Mouse (Mus musculus): ENCODE measurements around the gene Htr6. TPM values are rescaled to one million over a fixed set of nuclear protein-coding genes. Genes with fewer than 3 reads are reported as not detected.

Htr6 gene
- polyA plus RNA-seq, 1 experiment from 2014 or later: 0.51 TPM

- Histone ChIP-seq H3K9me3 (no peaks in the 10 kb centered on the region), H3K27ac (no peak overlapping the region), H3K36me3 (peaks cover 20% of the 10 kb centered on the region), H3K4me3 (no peak overlapping the region), H3K9ac (no peak overlapping the region), H3K27me3 (peaks cover 5% of the 10 kb centered on the region; the same call in 1 of the 2 replicates), H3K4me2 (no peak overlapping the region), H3K4me1 (peaks cover 73% of the 10 kb centered on the region)
- no peak for ATAC-seq (ENCODE audit: insufficient number of reproducible peaks, insufficient read depth, low FRiP score, low TSS enrichment, low read depth)
- 70% methylated on average over 4 of the region's 4 CpGs for WGBS
These were observed 11.6 kb upstream of the Htr6 start for GRCm38 (mm10) chr4:139086984-139087383.

- no peak overlapping the region for H3K4me3 ChIP-seq
- no peak for ATAC-seq (ENCODE audit: insufficient number of reproducible peaks, insufficient read depth, low FRiP score, low TSS enrichment, low read depth)
- WGBS: 19% methylated on average over 5 of the region's 5 CpGs
- no peaks in the 10 kb centered on the region for H3K9me3 ChIP-seq
- peaks cover 66% of the 10 kb centered on the region for H3K4me1 ChIP-seq
- H3K27me3 ChIP-seq: no peaks in the 10 kb centered on the region; the same call in 1 of the 2 replicates
- H3K27ac ChIP-seq: peak overlapping the region; percentile 16; the same call in 1 of the 2 replicates
- no peak overlapping the region for H3K9ac ChIP-seq
- peaks cover 20% of the 10 kb centered on the region for H3K36me3 ChIP-seq
- no peak overlapping the region for H3K4me2 ChIP-seq
These were observed 10.7 kb upstream of the Htr6 start for GRCm38 (mm10) chr4:139086037-139086436.

- no peak for ATAC-seq (ENCODE audit: insufficient number of reproducible peaks, insufficient read depth, low FRiP score, low TSS enrichment, low read depth)
- Histone ChIP-seq H3K4me2 (no peak overlapping the region), H3K27me3 (no peaks in the 10 kb centered on the region), H3K4me1 (peaks cover 59% of the 10 kb centered on the region), H3K9me3 (no peaks in the 10 kb centered on the region), H3K9ac (no peak overlapping the region), H3K4me3 (no peak overlapping the region), H3K27ac (no peak overlapping the region), H3K36me3 (peaks cover 20% of the 10 kb centered on the region)
- 73% methylated on average over 11 of the region's 11 CpGs for WGBS
These were observed 10.0 kb upstream of the Htr6 start for GRCm38 (mm10) chr4:139085337-139085736.

GRCm38 (mm10) chr4:139082790-139083564 lies 7.6 kb upstream of the Htr6 start:
- Histone ChIP-seq H3K4me2 (peak overlapping the region; percentile 47), H3K36me3 (peaks cover 16% of the 10 kb centered on the region), H3K9me3 (no peaks in the 10 kb centered on the region), H3K4me1 (peaks cover 43% of the 10 kb centered on the region), H3K27ac (peak overlapping the region; percentile 77), H3K27me3 (no peaks in the 10 kb centered on the region), H3K9ac (peak overlapping the region; percentile 51; the same call in 1 of the 2 replicates), H3K4me3 (0 out of 2 replicates have a peak overlapping the region, but pooled peaks have one; percentile 8)
- no peak; the same call in 1 of the 2 replicates for ATAC-seq (ENCODE audit: insufficient number of reproducible peaks, insufficient read depth, low FRiP score, low TSS enrichment, low read depth)
- WGBS: 21% methylated on average over 12 of the region's 12 CpGs

GRCm38 (mm10) chr4:139081270-139081931 lies 6.0 kb upstream of the Htr6 start:
- peaks cover 14% of the 10 kb centered on the region for H3K27me3 ChIP-seq
- no peak overlapping the region for H3K4me3 ChIP-seq
- H3K9me3 ChIP-seq: no peaks in the 10 kb centered on the region
- no peak for ATAC-seq (ENCODE audit: insufficient number of reproducible peaks, insufficient read depth, low FRiP score, low TSS enrichment, low read depth)
- peaks cover 34% of the 10 kb centered on the region for H3K4me1 ChIP-seq
- H3K36me3 ChIP-seq: peaks cover 16% of the 10 kb centered on the region
- 65% methylated on average over 18 of the region's 18 CpGs for WGBS
- H3K4me2 ChIP-seq: no peak overlapping the region
- H3K27ac ChIP-seq: 0 out of 2 replicates have a peak overlapping the region, but pooled peaks have one; percentile 28
- no peak overlapping the region for H3K9ac ChIP-seq

GRCm38 (mm10) chr4:139080259-139080658 lies 4.9 kb upstream of the Htr6 start:
- no peak overlapping the region for H3K4me2 ChIP-seq
- H3K27ac ChIP-seq: no peak overlapping the region
- H3K4me3 ChIP-seq: no peak overlapping the region
- peaks cover 14% of the 10 kb centered on the region for H3K36me3 ChIP-seq
- peaks cover 26% of the 10 kb centered on the region for H3K27me3 ChIP-seq
- 92% methylated on average over 7 of the region's 7 CpGs for WGBS
- no peaks in the 10 kb centered on the region for H3K9me3 ChIP-seq
- ATAC-seq (ENCODE audit: insufficient number of reproducible peaks, insufficient read depth, low FRiP score, low TSS enrichment, low read depth): no peak
- H3K4me1 ChIP-seq: peaks cover 30% of the 10 kb centered on the region
- no peak overlapping the region for H3K9ac ChIP-seq

- WGBS: 77% methylated on average over 11 of the region's 11 CpGs
- H3K4me3 ChIP-seq: no peak overlapping the region
- H3K36me3 ChIP-seq: peaks cover 7% of the 10 kb centered on the region
- H3K27ac ChIP-seq: no peak overlapping the region
- peaks cover 34% of the 10 kb centered on the region for H3K27me3 ChIP-seq
- peaks cover 38% of the 10 kb centered on the region for H3K4me1 ChIP-seq
- H3K4me2 ChIP-seq: no peak overlapping the region
- no peaks in the 10 kb centered on the region for H3K9me3 ChIP-seq
- H3K9ac ChIP-seq: no peak overlapping the region
- no peak for ATAC-seq (ENCODE audit: insufficient number of reproducible peaks, insufficient read depth, low FRiP score, low TSS enrichment, low read depth)
These were observed 4.1 kb upstream of the Htr6 start for GRCm38 (mm10) chr4:139079439-139079838.

- H3K9me3 ChIP-seq: no peaks in the 10 kb centered on the region
- no peak overlapping the region for H3K9ac ChIP-seq
- peaks cover 42% of the 10 kb centered on the region for H3K4me1 ChIP-seq
- peaks cover 41% of the 10 kb centered on the region for H3K27me3 ChIP-seq
- no peak overlapping the region for H3K4me2 ChIP-seq
- H3K36me3 ChIP-seq: peaks cover 4% of the 10 kb centered on the region; the same call in 1 of the 2 replicates
- 11% methylated on average over 4 of the region's 4 CpGs for WGBS
- H3K27ac ChIP-seq: no peak overlapping the region
- no peak overlapping the region for H3K4me3 ChIP-seq
- ATAC-seq (ENCODE audit: insufficient number of reproducible peaks, insufficient read depth, low FRiP score, low TSS enrichment, low read depth): no peak
These were observed 3.4 kb upstream of the Htr6 start for GRCm38 (mm10) chr4:139078726-139079125.

- Histone ChIP-seq H3K9ac (no peak overlapping the region), H3K4me2 (no peak overlapping the region), H3K27ac (no peak overlapping the region), H3K36me3 (peaks cover 3% of the 10 kb centered on the region; the same call in 1 of the 2 replicates), H3K9me3 (no peaks in the 10 kb centered on the region), H3K4me3 (no peak overlapping the region), H3K4me1 (peaks cover 38% of the 10 kb centered on the region), H3K27me3 (peaks cover 45% of the 10 kb centered on the region)
- 36% methylated on average over 2 of the region's 2 CpGs for WGBS
- no peak for ATAC-seq (ENCODE audit: insufficient number of reproducible peaks, insufficient read depth, low FRiP score, low TSS enrichment, low read depth)
These were observed 2.9 kb upstream of the Htr6 start for GRCm38 (mm10) chr4:139078313-139078712.

- no peaks in the 10 kb centered on the region for H3K36me3 ChIP-seq
- WGBS: 18% methylated on average over 5 of the region's 5 CpGs
- H3K9ac ChIP-seq: no peak overlapping the region
- H3K4me1 ChIP-seq: peaks cover 23% of the 10 kb centered on the region
- no peaks in the 10 kb centered on the region for H3K9me3 ChIP-seq
- peak overlapping the region; percentile 65 for H3K4me3 ChIP-seq
- ATAC-seq (ENCODE audit: insufficient number of reproducible peaks, insufficient read depth, low FRiP score, low TSS enrichment, low read depth): no peak
- no peak overlapping the region for H3K27ac ChIP-seq
- peaks cover 58% of the 10 kb centered on the region for H3K27me3 ChIP-seq
- H3K4me2 ChIP-seq: peak overlapping the region; percentile 95
These were observed 545 bp upstream of the Htr6 start for GRCm38 (mm10) chr4:139075915-139076314.

- Histone ChIP-seq H3K4me3 (peak overlapping the region; percentile 65), H3K9ac (peak overlapping the region; percentile 73; the same call in 1 of the 2 replicates), H3K9me3 (no peaks in the 10 kb centered on the region), H3K27me3 (peaks cover 72% of the 10 kb centered on the region), H3K27ac (no peak overlapping the region), H3K4me2 (peak overlapping the region; percentile 95), H3K36me3 (no peaks in the 10 kb centered on the region), H3K4me1 (peaks cover 23% of the 10 kb centered on the region)
- 19% methylated on average over 29 of the region's 29 CpGs for WGBS
- ATAC-seq (ENCODE audit: insufficient number of reproducible peaks, insufficient read depth, low FRiP score, low TSS enrichment, low read depth): no peak
These were observed 1.3 kb downstream of the Htr6 start for GRCm38 (mm10) chr4:139074060-139074459.

Measured in embryonic facial prominence, embryonic 13.5 days (tissue).